Mouse (Mus musculus) kidney, adult 2 months (tissue): Measurements from ENCODE around the gene Bcl7c. TPM values are rescaled to one million over a fixed set of nuclear protein-coding genes. Genes with fewer than 3 reads are reported as not detected.
"Not testable (repeated sequence)": the region's sequence is repeated elsewhere in the genome, so short reads cannot be mapped to it uniquely, and the experiment has no call there.

Experiments used
- DNase-seq: peaks from one replicate; pipeline ENCODE4 v3.0.0; 2021
- H3K27ac ChIP-seq: fragments of 200-500 bp; 2 replicates; pipeline ENCODE4 v1.5.1; 2012; ENCODE audit warnings: low read depth, low read length, control low read depth, inconsistent platforms; ENCODE audit not compliant: insufficient read depth
- H3K27me3 ChIP-seq: fragments of 200-500 bp; replicated peaks from 2 replicates; pipeline ENCODE4 v1.6.1; 2012; ENCODE audit warnings: mild to moderate bottlenecking, moderate library complexity, low read length, inconsistent platforms; ENCODE audit not compliant: control insufficient read depth, insufficient read depth
- H3K36me3 ChIP-seq: fragments of 200-500 bp; 2 replicates; pipeline ENCODE4 v1.6.1; 2012; ENCODE audit warnings: mild to moderate bottlenecking, moderate library complexity, low read length, inconsistent platforms; ENCODE audit not compliant: control insufficient read depth, insufficient read depth
- H3K4me1 ChIP-seq: fragments of 200-500 bp; 2 replicates; pipeline ENCODE4 v1.6.1; 2011; ENCODE audit warnings: low read length; ENCODE audit not compliant: control insufficient read depth, insufficient read depth
- H3K4me3 ChIP-seq: fragments of 200-500 bp; 2 replicates; pipeline ENCODE4 v1.5.1; 2011; ENCODE audit warnings: mild to moderate bottlenecking, low read depth, low read length, control low read depth; ENCODE audit not compliant: insufficient read depth
- CTCF ChIP-seq: fragments of 200-500 bp; conservative IDR thresholded peaks from 2 replicates; pipeline ENCODE4 v1.5.1; 2011; ENCODE audit warnings: low read depth, mild to moderate bottlenecking, control low read depth, low read length, moderate library complexity, mixed read lengths; ENCODE audit not compliant: insufficient read depth, insufficient read length
- POLR2A ChIP-seq: fragments of 200-500 bp; IDR thresholded peaks from one replicate; pipeline ENCODE4 v1.6.1; 2011; ENCODE audit warnings: low read depth, low read length, control low read depth
- WGBS: fragments of 180-500 bp; shearing (Covaris S2); methylation state at CpG from one replicate; pipeline ENCODE4 v1.1.7; 2018; 5-methylcytosine and 5-hydroxymethylcytosine counted together
- polyA plus RNA-seq: library from polyadenylated mRNA; depleted of rRNA; stranded (reverse); fragments of >200 nt; gene quantifications from 2 replicates; pipeline ENCODE4 v1.2.3, GENCODE M21; 2012

Bcl7c gene
- polyA plus RNA-seq, 1 experiment = 24.5 TPM

DNA sequence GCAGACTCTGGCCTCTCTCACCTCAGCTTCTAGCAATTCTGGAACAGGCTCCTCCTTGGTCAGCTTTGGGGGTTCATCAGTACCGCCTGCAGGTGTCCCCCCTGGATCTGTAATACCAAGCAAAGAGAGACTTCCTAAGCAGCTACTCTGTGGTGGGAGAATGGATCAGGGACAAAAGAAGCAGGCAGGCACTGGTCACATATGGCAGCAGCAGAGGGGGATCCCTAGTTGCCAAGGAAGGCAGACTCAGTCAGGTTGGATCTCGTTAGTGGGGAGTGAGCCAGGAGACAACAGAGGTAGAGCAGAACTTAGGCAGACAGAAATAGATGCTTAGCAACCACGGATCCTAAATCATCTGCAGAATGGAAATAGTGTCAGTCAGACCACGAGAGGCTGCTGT, 3.0 kb downstream of the Bcl7c start:
- Histone ChIP-seq H3K4me3 (no peak overlapping the region), H3K36me3 (no peaks in the 10 kb centered on the region; the same call in 1 of the 2 replicates), H3K4me1 (peaks cover 20% of the 10 kb centered on the region; the same call in 1 of the 2 replicates), H3K27me3 (no peaks in the 10 kb centered on the region), H3K27ac (no peak overlapping the region)
- 86% methylated on average over 4 of the region's 4 CpGs for WGBS
- TF ChIP-seq CTCF = no peak
- TF ChIP-seq POLR2A = no peak
- DNase-seq = no peak

- no peak for DNase-seq
- Histone ChIP-seq H3K27ac (peak overlapping the region; percentile 29; the same call in 1 of the 2 replicates), H3K27me3 (no peaks in the 10 kb centered on the region), H3K36me3 (no peaks in the 10 kb centered on the region; the same call in 1 of the 2 replicates), H3K4me1 (peaks cover 19% of the 10 kb centered on the region; the same call in 1 of the 2 replicates), H3K4me3 (no peak overlapping the region)
- WGBS = 81% methylated on average over 6 of the region's 6 CpGs
- no peak for TF ChIP-seq POLR2A
- no peak for TF ChIP-seq CTCF
Observed at GRCm38 (mm10) chr7:127704598-127704997, 4.1 kb downstream of the Bcl7c start.

DNA sequence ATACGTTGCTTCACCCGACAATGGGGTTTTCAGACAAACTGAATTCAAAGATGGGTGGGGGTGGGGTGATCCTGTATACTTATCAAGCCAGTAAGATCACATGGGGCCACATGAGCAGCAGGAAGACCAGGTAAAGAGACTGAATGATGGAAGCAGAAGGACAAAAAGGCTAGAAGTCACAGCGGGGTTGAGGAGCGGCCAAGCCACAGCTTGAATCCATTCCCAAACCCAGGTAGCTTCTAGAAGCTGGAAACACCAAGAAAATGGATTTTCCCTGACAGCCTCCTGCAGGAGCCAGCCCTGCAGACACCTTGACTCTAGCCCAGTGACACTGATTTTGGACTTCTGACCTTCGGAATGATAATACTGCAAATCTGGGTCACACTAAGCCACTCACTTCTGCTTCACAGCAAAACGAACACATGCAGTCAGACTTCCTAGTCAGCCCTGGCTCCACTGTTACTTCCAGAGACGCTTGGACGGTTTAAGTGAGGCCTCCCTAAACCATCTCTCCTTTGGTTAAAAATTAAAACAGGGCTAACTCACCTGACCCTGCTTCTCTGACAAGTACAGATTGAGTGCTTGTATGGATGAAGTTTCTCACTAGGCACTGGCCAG, 5.1 kb downstream of the Bcl7c start:
- H3K4me3 ChIP-seq = no peak overlapping the region
- H3K4me1 ChIP-seq = peaks cover 19% of the 10 kb centered on the region; the same call in 1 of the 2 replicates
- no peak for TF ChIP-seq POLR2A
- TF ChIP-seq CTCF = no peak
- DNase-seq = peak; percentile 83
- no peaks in the 10 kb centered on the region; the same call in 1 of the 2 replicates for H3K36me3 ChIP-seq
- no peaks in the 10 kb centered on the region for H3K27me3 ChIP-seq
- H3K27ac ChIP-seq = peak overlapping the region; percentile 29
- 53% methylated on average over 8 of the region's 8 CpGs for WGBS

DNA sequence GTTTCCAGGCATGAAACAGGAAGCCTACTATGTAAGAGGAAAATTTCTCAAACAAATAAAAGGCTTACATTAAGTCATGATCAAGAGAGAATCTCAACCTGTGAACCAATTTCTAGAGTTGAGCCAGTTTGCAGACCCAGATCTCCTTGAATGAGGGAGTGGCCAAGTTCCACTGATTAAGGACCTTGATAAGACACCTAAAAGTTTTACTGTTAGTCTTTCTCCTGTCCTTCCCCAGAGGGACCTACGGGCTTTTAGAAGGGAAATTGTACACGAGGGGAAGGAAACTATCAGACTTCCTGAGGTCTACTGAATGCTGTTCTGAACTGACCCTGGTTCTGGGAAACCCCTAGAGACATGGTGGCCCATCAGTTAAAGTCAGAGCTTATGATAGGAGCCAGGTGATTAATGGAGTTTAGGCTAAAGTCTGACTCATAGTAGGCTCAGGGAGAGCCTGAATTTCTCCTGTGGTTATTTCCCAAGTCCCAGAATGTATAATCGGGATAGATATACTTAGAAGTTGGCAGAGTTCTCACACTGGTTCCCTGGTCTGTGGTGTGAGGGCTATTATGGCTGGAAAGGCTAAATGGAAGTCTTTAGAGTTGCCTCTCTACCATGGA, 7.9 kb downstream of the Bcl7c start:
- Histone ChIP-seq H3K4me3 (no peak overlapping the region), H3K4me1 (peaks cover 13% of the 10 kb centered on the region; the same call in 1 of the 2 replicates), H3K27me3 (no peaks in the 10 kb centered on the region), H3K27ac (no peak overlapping the region), H3K36me3 (no peaks in the 10 kb centered on the region; the same call in 1 of the 2 replicates)
- TF ChIP-seq POLR2A (no peak), CTCF (no peak)
- WGBS = 59% methylated on average over 3 of the region's 3 CpGs
- DNase-seq = no peak

DNA sequence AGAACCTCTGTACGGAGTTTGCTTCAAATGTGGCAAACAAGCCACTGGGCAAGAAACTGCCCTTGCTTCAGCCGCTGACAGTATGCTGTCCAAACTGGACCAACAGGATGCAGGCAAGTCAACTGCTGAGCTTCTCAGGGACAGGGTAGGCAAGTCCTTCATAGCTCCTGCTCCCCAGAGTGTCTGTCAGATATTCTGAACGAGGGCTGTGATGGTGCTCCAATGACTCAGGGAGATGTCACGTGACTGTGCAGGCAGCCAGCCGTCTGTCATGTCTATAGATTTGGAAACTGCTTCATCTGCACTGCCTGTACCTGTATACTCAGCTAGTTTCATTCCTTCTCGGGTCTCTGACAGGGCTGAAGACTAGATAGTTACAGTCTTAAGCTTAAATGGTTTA, 9.7 kb downstream of the Bcl7c start:
- Histone ChIP-seq H3K4me3 (no peak overlapping the region), H3K27me3 (no peaks in the 10 kb centered on the region), H3K36me3 (no peaks in the 10 kb centered on the region; the same call in 1 of the 2 replicates), H3K27ac (no peak overlapping the region), H3K4me1 (peaks cover 9% of the 10 kb centered on the region; the same call in 1 of the 2 replicates)
- DNase-seq = no peak
- TF ChIP-seq POLR2A (no peak), CTCF (no peak)
- 75% methylated on average over 6 of the region's 6 CpGs for WGBS

DNA sequence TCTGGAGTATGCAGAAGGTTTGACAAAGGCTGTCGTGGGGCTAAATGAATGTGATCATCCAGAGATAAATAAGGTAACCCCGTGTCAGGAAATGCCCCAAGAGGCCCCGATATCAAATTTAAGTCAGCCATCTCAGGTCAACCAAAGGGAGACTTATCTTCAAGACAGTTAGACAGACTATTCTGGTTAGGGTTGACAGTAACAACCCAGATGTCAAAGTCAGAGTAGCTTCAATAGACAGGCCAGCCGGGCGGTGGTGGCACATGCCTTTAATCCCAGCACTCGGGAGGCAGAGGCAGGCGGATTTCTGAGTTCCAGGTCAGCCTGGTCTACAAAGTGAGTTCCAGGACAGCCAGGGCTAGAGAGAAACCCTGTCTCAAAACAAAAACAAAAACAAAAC, 15.0 kb downstream of the Bcl7c start:
- 89% methylated on average over 7 of the region's 7 CpGs for WGBS
- not testable (repeated sequence) for DNase-seq

GRCm38 (mm10) chr7:127693290-127693689, 15.4 kb downstream of the Bcl7c start:
- Histone ChIP-seq H3K4me3 (no peak overlapping the region), H3K4me1 (peaks cover 3% of the 10 kb centered on the region; the same call in 1 of the 2 replicates), H3K27ac (no peak overlapping the region), H3K36me3 (no peaks in the 10 kb centered on the region), H3K27me3 (no peaks in the 10 kb centered on the region)
- TF ChIP-seq CTCF (no peak), POLR2A (no peak)
- 93% methylated on average over 8 of the region's 8 CpGs for WGBS
- DNase-seq = no peak

More for the DNA sequence above, 15.0 kb downstream of the Bcl7c start:
- not testable (repeated sequence) for H3K4me3 ChIP-seq, H3K27me3 ChIP-seq, H3K4me1 ChIP-seq, H3K27ac ChIP-seq, H3K36me3 ChIP-seq
